Mouse (Mus musculus) left cerebral cortex, adult 8-10 months (tissue): ENCODE measurements around the gene Plagl2. TPM values are rescaled to one million over a fixed set of nuclear protein-coding genes. Genes with fewer than 3 reads are reported as not detected.

Source experiments
- DNase-seq, 2 experiments: peaks; one replicate each; pipeline ENCODE4 v3.0.0; 2022; ENCODE audit warnings: low spot score in 2 of 2
- total RNA-seq, 4 experiments: library from RNA; stranded (reverse); gene quantifications; 2 replicates each; pipeline ENCODE4 v1.2.4; 2022

The Plagl2 gene
- total RNA-seq, 4 experiments from 2014 or later: 5.8 to 6.8 (median 6.1) TPM

GRCm38 (mm10) chr2:153239860-153240480, 1.3 kb downstream of the Plagl2 start:
- DNase-seq: no peak

- no peak for DNase-seq
These were observed 2.0 kb downstream of the Plagl2 start for GRCm38 (mm10) chr2:153239021-153239859.

GRCm38 (mm10) chr2:153238406-153238805, 2.8 kb downstream of the Plagl2 start:
- DNase-seq: no peak

GRCm38 (mm10) chr2:153237891-153238290, 3.3 kb downstream of the Plagl2 start:
- DNase-seq: no peak

GRCm38 (mm10) chr2:153237193-153237592, 4.0 kb downstream of the Plagl2 start:
- no peak for DNase-seq

GRCm38 (mm10) chr2:153228523-153228922, 12.7 kb downstream of the Plagl2 start:
- no peak for DNase-seq

- no peak for DNase-seq
These were observed 13.3 kb downstream of the Plagl2 start for GRCm38 (mm10) chr2:153227959-153228358.

- no peak for DNase-seq
These were observed 15.7 kb downstream of the Plagl2 start for GRCm38 (mm10) chr2:153225595-153225953.

GRCm38 (mm10) chr2:153224946-153225594, 16.2 kb downstream of the Plagl2 start, which contains the start of gene Tspyl3:
Gene Tspyl3 (minus strand): TSS chr2:153225441.
- peak; percentile 50 to 55 for DNase-seq

GRCm38 (mm10) chr2:153222566-153222965, 18.7 kb downstream of the Plagl2 start:
- DNase-seq: no peak

- DNase-seq: no peak
These were observed 19.1 kb downstream of the Plagl2 start for GRCm38 (mm10) chr2:153222130-153222529.

GRCm38 (mm10) chr2:153221620-153222019, 19.6 kb downstream of the Plagl2 start:
- no peak for DNase-seq

- DNase-seq: no peak
These were observed 22.7 kb downstream of the Plagl2 start for GRCm38 (mm10) chr2:153218516-153218915.

GRCm38 (mm10) chr2:153217826-153218340, 23.3 kb downstream of the Plagl2 start:
- DNase-seq: no peak

GRCm38 (mm10) chr2:153215421-153215820, 25.8 kb downstream of the Plagl2 start:
- DNase-seq: no peak

GRCm38 (mm10) chr2:153214771-153215259, 26.4 kb downstream of the Plagl2 start:
- DNase-seq: no peak

- no peak for DNase-seq
These were observed 27.9 kb downstream of the Plagl2 start for GRCm38 (mm10) chr2:153213351-153213750.

- DNase-seq: no peak
These were observed 29.8 kb downstream of the Plagl2 start for GRCm38 (mm10) chr2:153211451-153211850.

- no peak for DNase-seq
These were observed 31.9 kb downstream of the Plagl2 start for GRCm38 (mm10) chr2:153209286-153209685.

- DNase-seq: no peak
These were observed 33.1 kb downstream of the Plagl2 start for GRCm38 (mm10) chr2:153208149-153208548.

GRCm38 (mm10) chr2:153202766-153203165, 38.5 kb downstream of the Plagl2 start:
- DNase-seq: no peak

GRCm38 (mm10) chr2:153199114-153199513, 42.1 kb downstream of the Plagl2 start:
- no peak for DNase-seq
